Mouse (Mus musculus) c-Kit-negative CD71-positive TER-119-positive erythroid progenitor cells, embryonic 14.5 days (primary cell): ENCODE measurements around the gene Psmb4.
"Not testable (repeated sequence)": the region's sequence is repeated elsewhere in the genome, so short reads cannot be mapped to it uniquely, and the experiment has no call there.

ENCODE experiments used
- DNase-seq: peaks from one replicate; pipeline ENCODE4 v3.0.0-alpha.2; 2013; ENCODE audit warnings: low read depth, low spot score

Psmb4 gene

DNA sequence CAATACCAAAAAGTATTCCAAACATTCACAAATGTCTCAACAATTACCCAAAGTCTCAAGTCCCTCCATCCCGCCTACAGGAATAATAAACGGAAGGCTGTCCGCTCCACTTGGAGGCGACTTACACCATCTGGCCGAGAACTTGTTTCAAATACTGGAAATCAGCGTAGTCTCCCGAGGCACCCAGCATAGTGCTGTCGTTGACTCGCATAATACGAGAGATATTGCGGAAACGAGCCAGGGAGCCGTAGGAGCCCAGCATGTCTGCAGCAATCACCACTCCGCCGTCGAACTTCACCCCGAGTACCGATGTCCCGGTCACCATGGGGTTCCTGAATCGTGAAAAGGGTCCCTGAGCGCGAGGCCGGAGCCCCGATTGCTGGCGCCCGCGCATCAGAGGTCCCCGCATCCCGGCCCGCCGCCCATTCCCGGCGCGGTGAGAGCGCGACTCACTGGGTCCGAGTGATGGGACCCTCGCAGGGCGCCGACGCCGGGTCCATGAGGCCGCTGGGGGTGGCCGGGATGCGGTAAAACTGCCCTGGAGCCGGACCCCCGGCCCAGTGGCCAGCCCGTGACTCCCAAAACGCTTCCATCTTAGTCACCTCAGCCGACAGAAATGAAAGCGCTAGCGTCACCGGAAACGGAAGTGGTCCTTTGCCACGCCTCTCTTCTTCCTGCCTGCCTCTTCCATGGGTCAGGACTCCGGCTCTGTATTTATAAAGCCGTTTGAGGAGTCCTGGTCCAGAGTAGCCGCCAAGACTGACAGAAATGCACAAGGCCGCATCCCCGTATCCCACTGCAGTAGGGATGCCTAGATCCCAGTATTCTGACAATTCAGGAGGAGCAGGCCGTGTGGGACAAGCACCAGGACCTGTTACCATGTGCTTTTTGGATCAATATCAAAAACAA lies at the start of gene Psmb4:
TSS of gene Psmb4 (minus strand) at position 646 of the 909 bp plus-strand sequence.
- DNase-seq, result peak; percentile 87

DNA sequence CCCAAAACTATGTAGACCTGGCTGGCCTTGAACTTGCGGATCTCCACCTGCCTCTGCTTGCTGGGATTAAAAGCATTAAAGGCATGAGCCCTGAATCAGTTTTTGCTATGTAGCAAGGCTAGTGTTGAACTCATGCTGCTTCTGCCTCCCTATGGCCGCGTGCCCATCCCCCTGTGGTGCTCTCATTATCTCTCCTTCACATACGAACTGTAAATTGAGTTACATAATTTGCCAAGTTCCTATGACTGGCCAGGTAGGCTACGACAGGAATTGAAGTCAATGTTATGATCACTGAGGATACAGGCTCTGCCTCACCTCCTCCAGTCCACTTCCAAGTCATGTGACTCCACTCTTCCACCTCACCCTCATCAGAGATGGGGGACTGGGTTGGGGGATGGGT lies 49.4 kb upstream of the Psmb4 start:
- DNase-seq, result not testable (repeated sequence)

DNA sequence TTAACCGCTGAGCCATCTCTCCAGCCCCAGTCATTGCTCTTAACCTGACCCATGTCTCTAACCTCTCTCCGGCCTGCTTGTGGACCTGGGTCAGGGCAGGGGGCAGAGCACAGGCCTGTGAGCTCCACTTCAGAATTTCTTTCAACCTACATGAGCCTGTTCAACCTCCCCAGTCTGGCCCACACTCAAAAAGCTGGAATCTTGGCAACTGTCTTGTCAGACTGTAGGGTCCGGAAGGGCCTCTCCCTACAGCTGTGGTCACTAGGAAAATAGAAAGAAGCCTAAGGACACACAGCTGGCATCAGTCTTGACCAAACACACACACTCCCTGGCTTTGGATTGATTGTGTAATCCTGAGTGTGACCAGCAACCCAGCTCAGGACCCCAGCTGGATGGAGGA lies 48.6 kb upstream of the Psmb4 start:
- DNase-seq, result not testable (repeated sequence)

DNA sequence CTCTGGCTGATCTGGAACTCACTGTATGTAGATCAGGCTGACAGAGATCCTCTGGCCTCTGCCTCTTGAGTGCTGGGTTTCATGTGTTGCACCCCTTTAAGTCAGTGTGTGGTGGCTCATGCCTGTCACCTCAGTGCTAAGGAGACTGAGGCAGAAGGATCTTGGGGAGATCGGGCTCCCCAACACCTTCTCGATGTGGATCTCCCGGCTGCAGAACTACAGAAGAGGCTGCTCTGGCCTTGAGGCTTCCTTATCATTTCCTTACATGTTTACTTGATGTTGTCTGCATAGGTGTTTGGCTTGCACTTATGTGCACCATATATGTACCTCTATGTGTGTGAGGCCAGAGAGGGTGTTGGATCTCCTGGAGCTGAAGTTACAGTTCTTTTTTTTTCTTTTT lies 47.8 kb upstream of the Psmb4 start:
- not testable (repeated sequence) for DNase-seq

DNA sequence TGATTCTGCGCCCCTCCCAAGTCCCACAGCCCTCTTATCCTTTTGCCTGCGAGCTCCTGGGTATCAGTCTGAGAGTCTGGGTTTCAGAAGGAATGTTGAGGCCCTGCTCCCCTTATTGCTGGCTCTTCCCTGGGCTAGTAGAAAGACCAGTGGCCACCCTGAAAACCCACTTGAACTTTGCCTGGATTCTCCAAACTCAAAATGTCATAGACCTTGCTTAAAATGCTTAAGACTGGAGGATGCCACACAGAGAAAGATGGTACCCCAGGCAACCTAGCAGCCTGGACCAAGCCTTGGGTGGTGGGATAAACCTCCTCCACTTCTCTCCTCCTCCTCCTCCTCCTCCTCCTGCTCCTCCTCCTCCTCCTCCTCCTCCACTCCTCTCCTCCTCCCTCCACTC lies 46.8 kb upstream of the Psmb4 start:
- not testable (repeated sequence) for DNase-seq

DNA sequence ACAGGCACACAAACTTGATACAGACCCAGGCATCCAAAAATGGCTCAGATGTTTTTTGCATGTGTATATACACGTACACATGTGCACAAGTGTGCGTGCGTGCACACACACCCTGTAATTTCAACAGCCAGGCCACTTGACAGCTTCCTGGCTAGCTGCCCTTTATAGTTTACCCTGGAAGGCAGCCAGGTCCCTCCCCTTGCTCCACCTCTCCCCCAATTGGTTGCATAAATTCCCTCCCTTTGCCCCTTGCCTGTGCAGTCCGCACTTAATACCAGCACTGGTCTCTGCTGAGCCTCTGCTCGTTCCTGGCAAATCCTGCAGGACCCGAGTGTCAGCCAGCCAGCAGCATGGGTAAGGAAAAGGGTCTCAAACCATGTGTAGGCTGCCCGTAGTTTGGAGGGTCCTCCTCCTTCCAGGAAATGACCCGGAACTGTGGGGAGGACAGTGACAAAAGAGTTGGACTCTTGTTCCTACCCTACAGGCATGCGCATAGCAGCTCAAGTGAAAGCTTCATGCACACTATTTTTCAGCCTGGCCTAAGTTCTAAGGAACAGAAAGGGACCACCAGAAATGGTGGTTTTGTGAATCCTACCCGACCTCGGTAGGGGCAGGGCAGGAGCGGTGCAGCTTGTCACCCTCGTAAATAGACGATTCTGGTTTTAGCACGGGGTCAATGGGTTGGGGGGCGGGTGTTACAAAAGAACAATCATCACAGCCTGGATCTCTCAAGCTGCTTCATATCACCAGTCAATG lies 46.2 kb upstream of the Psmb4 start, which contains the start of gene Selenbp1:
TSS of gene Selenbp1 (plus strand) at position 248 of the 756 bp plus-strand sequence.
- DNase-seq, result no peak

DNA sequence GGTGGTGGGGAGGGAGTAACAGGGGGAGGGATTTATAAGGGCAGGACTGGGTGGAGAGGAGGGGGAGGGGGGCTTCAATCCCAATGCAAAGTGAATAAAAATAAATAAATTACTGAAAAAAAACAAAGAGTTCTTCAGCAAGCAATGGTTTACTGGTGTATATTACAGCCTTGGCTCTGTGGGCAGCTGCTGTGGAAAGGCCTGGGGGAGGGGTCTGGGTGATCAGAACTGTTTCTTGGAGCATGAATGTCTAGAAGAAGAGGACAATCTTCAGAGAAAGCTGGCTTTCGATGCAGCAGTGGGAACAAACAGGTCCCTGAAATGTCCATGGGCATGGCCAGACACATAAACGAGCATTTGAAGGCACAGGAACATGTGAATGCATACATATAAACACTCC lies 45.5 kb upstream of the Psmb4 start:
- DNase-seq, result not testable (repeated sequence)

DNA sequence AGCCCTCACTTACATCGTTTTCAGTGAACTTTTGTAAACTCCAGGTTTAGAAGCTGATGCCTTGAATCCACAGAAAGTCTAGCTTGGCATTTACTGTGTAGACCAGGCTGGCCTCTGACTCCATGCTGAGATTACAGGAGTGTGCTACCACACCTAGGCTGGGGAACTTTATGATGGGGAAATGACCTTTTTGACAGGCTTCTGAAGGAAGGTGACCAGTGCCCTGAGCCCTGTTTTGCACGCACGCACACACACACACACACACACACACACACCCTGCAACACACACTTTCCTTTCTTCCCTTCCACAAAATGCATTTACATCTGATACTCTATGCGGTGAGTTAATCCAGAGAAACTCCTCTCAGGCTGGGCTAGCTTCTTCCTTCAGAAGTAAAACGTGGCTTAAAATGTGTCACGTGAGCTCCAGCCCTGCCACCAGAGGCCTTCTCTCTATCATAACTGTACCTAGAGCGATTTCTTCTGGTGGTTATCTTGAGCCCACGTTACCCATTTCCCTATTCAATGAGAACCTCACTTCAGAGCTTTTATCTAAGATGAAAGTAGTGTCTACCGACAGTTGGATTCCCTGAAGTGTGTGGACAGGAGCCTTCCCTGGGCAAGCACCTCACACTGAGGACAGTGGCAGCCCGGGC lies 44.8 kb upstream of the Psmb4 start:
- DNase-seq, result not testable (repeated sequence)

DNA sequence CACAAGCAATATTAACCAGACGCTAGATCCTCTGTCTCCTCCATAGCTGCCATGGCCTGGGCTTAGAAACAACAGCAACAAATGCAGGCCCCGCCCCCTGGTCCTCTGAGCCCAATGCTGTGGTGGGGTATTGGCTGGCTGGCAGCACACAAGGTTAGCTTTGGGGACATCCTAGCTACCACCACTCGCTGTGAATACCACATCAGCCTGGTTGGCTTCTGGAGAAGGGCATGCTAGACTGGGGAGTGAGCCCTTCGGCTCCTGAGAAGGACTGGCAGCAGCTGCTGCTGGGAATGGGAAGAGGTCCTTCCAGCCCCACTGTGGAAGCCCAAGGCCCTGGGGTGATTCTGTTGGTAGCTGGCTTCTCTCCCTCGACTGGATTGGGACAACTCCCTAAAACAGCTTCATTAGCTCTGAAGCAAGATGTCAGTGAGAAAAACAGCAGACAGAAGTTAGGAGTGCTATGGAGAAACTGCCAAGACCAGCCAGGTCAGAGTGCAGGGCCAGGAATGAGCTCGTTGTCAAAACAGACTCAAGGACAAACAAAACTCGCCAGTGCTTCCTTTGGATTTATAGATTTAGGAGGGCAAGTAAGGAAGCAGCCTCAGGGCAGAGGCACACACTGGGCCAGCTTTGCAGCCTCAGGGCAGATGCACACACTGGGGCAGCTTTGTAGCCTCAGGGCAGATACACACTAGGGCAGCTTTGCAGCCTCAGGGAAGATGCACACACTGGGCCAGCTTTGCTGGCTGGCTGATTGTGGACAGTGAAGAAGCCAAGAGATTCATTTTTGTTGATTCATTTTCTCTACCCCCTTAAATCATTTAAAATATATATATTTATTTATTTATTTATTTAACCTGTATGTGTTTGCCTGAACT lies 43.9 kb upstream of the Psmb4 start:
- DNase-seq, result not testable (repeated sequence)

DNA sequence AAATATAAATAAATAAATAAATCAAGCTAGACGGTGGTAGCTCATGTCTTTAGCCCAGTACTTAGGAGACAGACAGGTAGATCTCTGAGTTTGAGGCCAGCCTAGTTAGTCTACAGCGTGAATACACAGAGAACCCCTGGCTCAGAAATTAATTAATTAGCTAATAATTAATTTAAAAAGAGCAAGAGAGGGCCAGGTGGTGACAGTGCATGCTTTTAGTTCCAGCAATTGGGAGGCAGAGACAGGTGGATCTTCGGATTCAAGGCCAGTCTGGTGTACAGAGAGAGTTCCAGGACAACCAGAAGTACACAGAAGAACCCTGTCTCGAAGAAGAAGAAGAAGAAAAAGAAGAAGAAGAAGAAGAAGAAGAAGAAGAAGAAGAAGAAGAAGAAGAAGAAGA lies 42.2 kb upstream of the Psmb4 start:
- not testable (repeated sequence) for DNase-seq

DNA sequence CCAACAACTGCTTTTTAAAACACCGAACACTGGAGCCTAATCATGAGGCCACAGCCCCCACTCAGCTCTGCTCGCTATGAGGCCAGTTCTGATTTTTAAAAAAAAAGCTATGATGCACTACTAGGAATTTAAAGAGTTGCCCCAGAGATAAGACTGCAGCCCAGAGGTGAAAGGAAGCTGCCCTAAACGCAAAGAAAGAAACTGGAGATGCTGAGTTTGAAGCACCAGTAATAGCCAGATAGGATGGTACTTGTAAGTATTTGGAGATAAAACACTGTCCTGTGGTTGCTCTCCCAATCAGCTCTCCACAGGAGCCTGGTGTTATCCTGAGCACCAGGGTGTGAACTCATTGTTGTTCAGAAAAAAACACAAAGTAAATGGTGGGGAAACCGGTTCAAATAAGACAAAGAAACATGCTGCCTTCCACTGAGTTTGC lies 39.6 kb upstream of the Psmb4 start:
- DNase-seq, result not testable (repeated sequence)

DNA sequence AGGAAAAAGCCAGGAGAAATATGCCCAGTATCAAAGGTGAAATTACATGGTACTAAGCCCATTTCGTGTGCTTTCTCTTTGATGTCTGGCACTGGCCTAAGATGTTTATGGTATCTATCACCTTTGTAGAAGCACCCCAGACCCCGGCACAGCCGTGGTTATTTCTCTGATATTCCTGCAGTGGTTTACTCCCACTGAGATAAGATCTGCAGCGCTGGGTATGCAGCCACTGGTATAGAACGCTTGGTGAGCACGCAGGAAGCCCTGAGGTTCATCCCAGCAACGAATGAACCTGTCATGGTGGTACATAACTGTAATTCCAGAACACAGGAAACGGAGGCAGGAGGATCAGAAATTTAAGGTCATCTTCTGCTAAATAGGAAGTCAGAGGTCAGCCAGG lies 37.9 kb upstream of the Psmb4 start:
- DNase-seq, result no peak

DNA sequence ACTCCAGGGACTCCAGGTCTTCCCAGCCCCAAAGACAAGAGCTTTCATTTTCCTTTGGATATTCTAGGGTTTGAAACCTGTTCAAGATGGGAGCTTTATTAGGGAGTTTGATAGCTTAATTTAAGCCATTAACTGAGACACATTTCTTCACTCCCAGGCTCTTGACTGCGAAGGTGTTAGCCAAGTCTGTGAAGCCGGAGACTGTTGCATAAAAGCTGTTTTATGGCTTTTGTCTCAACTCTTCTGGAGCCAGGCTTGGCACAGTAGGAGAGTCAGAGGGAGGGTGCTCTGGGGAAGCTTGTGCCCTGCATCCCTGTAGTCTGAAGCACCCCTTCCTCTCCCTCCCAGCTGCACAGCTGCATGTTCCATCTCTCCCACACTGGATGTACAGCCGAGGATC lies 35.6 kb upstream of the Psmb4 start:
- no peak for DNase-seq

DNA sequence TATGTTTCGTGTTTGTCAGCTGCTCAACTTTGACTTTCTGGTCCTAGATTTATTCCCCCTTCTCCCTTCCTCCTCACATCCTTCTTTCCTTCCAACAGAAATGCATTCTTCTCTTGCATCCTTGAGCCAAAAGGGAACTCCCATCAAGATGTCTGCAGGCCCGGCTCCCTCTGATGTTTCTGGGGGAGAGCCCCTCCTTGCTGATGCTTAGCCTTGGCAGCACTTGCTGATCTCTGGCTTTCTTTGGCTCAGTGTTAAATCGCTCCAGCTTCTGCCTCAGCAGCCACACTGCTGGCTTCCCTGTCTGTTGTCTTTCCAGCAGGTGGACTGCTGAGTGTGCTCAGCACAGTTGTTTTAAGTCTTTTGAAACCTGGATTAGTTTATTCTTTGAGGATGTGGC lies 34.3 kb upstream of the Psmb4 start:
- DNase-seq, result no peak

DNA sequence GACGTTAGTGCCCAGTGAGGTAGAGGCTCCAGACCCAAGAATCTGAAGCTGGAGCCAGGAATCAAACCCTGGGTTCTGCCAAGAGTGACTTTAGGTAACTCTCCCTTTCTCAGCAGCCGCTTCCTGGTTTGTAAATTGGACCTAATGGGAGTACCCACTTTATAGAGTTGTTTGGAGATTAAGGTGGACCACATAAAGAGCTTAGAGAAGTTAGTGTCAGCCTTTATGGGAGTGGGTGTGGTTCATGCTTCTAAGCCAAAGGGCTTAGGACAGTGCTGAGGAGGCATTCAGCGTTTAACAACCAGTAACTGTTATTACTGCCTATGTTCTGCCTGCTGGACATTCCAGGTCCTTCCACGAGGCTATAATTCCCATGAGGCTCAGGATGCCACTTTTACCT lies 32.1 kb upstream of the Psmb4 start:
- no peak for DNase-seq

DNA sequence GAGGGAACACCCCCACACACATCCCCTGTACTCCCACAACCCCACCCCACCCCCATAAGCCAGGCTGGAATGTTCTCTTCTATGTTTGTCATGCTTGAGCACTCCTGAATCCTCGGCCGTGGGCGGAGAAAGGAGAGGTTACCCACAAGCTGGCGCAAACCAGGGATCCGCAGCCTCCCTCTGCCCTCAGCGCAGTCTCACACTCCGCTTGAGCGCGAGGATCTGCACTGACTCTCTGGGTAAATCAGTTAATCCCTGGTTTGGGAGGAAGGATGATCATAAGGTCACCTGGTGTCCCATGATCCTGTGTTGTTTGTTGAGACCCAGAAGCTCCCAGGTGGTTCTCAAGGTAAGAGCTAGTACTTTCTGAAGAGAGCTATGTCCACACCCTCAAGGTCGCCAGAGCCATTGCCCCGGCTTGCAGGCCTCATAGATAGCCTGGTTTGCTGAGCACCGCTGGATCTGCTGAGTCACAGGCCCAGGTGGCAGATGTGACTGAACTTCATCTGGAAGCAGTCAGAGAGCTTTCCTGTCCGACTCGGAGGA lies 31.1 kb upstream of the Psmb4 start:
- DNase-seq, result peak; percentile 46

DNA sequence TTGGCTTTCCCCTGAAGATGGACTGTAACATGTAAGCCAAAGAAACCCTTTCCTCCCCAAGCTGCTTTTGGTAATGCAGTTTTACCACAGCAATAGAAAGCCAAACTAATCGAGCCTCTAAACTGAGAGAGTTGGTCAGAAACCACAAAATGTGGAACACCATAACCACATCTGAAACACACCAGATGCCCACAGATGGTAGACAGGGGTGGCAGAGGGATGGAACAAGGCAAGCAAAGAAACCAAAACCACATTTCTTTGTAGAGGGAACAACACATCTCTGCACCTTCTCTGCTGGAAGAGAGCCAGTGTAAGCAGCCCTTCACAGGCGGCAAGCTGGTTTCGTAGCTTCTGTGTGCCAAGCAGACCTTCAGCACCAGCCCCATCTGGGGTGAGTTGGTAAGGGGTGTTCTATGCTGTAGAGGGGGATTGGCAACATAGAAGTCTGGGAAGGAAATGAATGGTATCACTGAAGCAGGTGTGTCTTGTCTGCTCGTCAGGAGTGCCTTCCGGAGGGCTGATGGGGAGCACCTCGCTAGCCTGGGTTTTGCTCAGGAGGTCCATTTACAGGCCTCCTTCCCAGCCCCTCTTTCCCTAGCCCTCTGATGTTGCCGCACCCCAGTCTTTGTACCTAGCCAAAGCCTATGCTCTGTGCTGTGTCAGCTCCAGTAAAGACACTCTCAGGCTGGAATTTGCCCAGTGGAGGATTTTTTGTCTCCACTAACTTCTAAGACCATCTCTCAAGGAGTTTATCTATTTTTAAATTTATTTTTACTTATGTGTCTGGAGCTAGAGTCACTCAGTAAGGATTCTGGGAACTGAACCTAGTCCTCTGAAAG lies 29.4 kb upstream of the Psmb4 start:
- DNase-seq, result no peak

DNA sequence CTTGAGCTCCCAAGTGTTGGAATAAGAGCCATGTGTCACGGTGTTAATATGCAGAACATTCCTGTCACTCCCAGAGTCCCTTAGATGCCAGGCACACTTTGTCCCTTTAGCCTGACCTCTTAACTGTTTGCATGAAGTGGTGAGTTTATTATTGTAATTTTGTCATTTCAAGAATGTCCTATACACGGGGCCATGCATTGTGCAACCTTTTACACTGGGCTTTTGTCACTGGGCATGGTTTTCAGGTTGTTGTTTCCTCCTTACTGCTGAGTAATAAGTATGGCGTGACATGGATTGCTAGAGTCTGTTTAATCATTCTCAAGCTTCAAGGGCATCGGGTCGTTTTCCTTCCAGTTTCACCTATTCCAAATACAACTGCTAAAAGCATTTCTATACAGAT lies 27.0 kb upstream of the Psmb4 start:
- no peak for DNase-seq

DNA sequence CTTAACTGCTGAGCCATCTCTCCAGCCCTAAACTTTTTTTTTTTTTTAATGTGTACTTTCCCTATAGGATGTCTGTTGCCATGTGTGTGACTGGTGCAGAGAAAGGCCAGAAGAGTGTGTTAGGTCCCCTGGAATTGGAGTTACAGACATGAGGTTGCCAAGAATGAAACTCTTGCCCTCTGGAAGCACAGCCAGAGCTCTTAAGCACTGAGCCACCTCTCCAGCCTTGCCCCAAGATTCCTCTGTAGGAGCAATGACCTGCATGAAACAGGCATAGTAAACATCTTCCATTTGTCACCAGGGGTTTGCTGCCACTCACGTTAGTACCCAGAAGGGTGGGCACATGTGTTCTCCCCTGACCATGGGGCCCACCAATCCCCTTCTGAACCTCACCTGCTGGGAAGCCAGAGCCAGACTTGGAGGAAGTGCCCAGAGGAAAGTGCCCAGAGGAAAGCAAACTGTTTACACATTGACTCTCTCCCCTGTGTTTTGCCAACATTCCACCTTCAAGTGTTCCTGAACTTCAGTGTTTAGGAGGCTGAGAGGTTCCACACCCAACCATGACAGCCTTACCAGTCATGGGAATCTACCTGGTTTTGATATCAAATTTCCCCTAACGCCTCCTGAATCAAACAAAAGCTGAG lies 24.4 kb upstream of the Psmb4 start:
- no peak for DNase-seq
